Mouse (Mus musculus): ENCODE measurements at regions not wholly inside any gene's neighbourhood (a gene's known extent, or its start where the extent isn't known, plus 50 kb on each side); places are given as distances from the start of the nearest gene placed in this dataset.

DNA sequence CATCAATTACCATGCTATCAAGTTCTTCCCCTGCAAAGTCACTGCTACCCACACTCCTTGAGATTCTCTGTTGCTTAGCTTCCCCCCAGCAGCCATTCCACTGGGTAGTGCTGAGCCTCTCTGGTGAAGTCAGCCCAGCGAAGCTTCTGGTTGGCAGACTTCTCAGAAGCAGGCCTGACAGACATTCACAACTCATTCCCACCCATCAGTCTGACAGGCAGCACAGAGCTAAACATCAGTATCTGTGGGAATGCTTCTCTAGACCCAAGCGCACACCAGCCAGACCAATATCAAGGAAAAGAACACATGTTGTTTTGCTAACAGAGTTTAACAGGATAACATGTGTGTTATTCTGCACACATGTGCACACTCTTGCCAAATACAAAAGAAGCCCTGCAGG is 101.1 kb upstream of the Ccdc122 start:
- no peaks in the 10 kb centered on the region for H3K4me1 ChIP-seq (ENCODE audit: insufficient read depth)
- DNase-seq (no peak), ATAC-seq (0 out of 2 replicates have a peak, but pooled peaks have one; percentile 14)
- 70% methylated on average over 2 of the region's 2 CpGs for WGBS
- no peaks in the 10 kb centered on the region for H3K9me3 ChIP-seq (ENCODE audit: low read length)
- H3K36me3 ChIP-seq (ENCODE audit: insufficient read depth), result no peaks in the 10 kb centered on the region
- no peak overlapping the region for H3K9ac ChIP-seq
- H3K27ac ChIP-seq (ENCODE audit: low read depth, low read length), result no peak overlapping the region
- H3K4me2 ChIP-seq (ENCODE audit: low read depth), result no peak overlapping the region
- H3K27me3 ChIP-seq (ENCODE audit: insufficient read depth, low read length), result no peaks in the 10 kb centered on the region
- H3K4me3 ChIP-seq (ENCODE audit: low read depth, low read length), result no peak overlapping the region
- TF ChIP-seq CTCF (IDR thresholded peaks at IDR 0.05; ENCODE audit: low read depth), result no peak

DNA sequence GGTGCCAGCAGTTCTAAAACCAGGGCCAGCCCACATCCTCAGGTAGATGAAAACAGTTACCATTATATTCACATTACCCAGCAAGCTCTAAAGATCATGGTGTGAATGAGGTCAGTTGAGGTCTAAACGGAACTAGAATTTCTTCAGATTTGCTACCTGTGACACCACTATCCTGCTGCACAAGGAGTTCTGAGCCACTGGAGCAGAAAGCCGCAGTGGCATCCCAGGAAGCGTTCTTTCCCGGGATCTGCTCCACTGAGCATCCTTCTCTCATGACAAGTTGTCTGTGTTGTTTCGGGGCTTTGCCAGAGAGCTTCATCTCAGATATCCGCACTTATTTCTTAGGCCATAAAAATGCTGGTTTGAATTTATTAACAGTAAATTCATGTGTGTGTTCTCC is 103.7 kb upstream of the Ccdc122 start:
- TF ChIP-seq CTCF (IDR thresholded peaks at IDR 0.05; ENCODE audit: low read depth), result no peak
- no peaks in the 10 kb centered on the region for H3K9me3 ChIP-seq (ENCODE audit: low read length)
- ATAC-seq (no peak), DNase-seq (no peak)
- H3K9ac ChIP-seq, result no peak overlapping the region
- H3K4me2 ChIP-seq (ENCODE audit: low read depth), result no peak overlapping the region
- H3K4me3 ChIP-seq (ENCODE audit: low read depth, low read length), result no peak overlapping the region
- no peaks in the 10 kb centered on the region for H3K27me3 ChIP-seq (ENCODE audit: insufficient read depth, low read length)
- WGBS, result 87% methylated on average over 6 of the region's 6 CpGs
- H3K36me3 ChIP-seq (ENCODE audit: insufficient read depth), result no peaks in the 10 kb centered on the region
- no peaks in the 10 kb centered on the region for H3K4me1 ChIP-seq (ENCODE audit: insufficient read depth)
- H3K27ac ChIP-seq (ENCODE audit: low read depth, low read length), result no peak overlapping the region

DNA sequence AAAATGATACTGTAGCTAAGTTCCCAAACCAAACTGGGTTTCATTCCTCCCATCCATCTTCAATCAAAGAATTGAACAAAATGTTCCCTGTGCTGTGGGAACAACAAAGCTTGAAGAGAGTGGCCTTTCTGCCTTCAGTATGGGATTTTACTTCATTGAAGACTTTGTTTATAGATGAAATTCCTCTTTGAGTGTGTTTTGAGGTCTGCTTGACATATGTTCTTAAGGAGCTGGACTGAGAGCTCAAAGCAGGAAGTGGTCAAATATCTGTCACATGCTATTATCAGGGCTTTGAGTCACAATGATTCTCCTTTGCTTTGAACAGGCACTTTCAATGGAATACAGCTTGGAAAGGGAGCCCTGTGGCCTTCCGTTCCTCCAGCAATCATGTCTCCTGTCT is 105.2 kb upstream of the Ccdc122 start:
- Histone ChIP-seq H3K27ac (ENCODE audit: low read depth, low read length) (no peak overlapping the region), H3K9me3 (ENCODE audit: low read length) (no peaks in the 10 kb centered on the region), H3K9ac (no peak overlapping the region), H3K4me3 (ENCODE audit: low read depth, low read length) (no peak overlapping the region), H3K36me3 (ENCODE audit: insufficient read depth) (no peaks in the 10 kb centered on the region), H3K27me3 (ENCODE audit: insufficient read depth, low read length) (no peaks in the 10 kb centered on the region), H3K4me2 (ENCODE audit: low read depth) (no peak overlapping the region), H3K4me1 (ENCODE audit: insufficient read depth) (no peaks in the 10 kb centered on the region)
- ATAC-seq (no peak), DNase-seq (no peak)
- WGBS, result 74% methylated on average over 1 of the region's 1 CpGs
- TF ChIP-seq CTCF (IDR thresholded peaks at IDR 0.05; ENCODE audit: low read depth), result no peak

DNA sequence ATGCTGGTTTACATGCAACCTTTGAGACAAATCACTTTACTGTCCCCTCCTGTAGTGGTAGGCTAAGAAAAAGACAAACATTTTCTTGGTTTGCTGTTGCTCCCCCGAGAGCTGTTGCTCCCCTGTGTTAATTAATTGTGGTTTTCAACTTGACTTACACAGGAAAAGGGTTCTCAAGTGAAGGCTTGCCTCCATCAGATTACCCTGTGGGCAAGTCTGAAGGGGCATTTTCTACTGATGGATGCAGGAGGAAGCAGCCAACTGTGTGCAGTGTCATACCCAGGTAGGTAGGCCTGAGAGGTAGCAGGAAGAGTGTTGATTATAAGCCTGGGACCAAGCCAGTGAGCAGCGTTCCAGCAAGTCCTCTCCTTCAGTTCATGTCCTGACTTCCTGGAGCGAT is 107.0 kb upstream of the Ccdc122 start:
- WGBS, result 70% methylated on average over 3 of the region's 3 CpGs
- ATAC-seq (no peak), DNase-seq (no peak)
- Histone ChIP-seq H3K9ac (no peak overlapping the region), H3K4me3 (ENCODE audit: low read depth, low read length) (no peak overlapping the region), H3K4me2 (ENCODE audit: low read depth) (no peak overlapping the region), H3K27ac (ENCODE audit: low read depth, low read length) (no peak overlapping the region), H3K4me1 (ENCODE audit: insufficient read depth) (no peaks in the 10 kb centered on the region), H3K36me3 (ENCODE audit: insufficient read depth) (no peaks in the 10 kb centered on the region), H3K27me3 (ENCODE audit: insufficient read depth, low read length) (no peaks in the 10 kb centered on the region), H3K9me3 (ENCODE audit: low read length) (no peaks in the 10 kb centered on the region)
- TF ChIP-seq CTCF (IDR thresholded peaks at IDR 0.05; ENCODE audit: low read depth), result no peak

DNA sequence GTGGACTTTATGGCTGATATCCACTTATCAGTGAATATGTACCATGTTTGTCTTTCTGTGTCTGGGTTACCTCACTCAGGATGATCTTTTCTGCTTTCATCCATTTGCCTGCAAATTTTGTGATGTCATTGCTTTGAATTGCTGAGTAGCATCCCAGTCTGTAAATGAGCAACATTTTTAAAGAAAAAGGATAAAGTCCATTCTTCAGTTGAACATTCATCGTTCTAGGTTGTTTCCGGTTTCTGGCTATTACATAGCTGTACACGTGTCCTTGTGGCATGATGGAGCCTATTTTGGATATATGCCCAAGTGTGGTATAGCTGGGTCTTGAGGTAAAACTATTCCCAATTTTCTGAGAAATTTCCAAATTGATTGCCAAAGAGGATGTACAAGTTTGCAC is 107.9 kb upstream of the Ccdc122 start:
- Histone ChIP-seq H3K4me1 (ENCODE audit: insufficient read depth) (no peaks in the 10 kb centered on the region), H3K27ac (ENCODE audit: low read depth, low read length) (no peak overlapping the region), H3K9me3 (ENCODE audit: low read length) (no peaks in the 10 kb centered on the region), H3K4me2 (ENCODE audit: low read depth) (no peak overlapping the region), H3K36me3 (ENCODE audit: insufficient read depth) (no peaks in the 10 kb centered on the region), H3K27me3 (ENCODE audit: insufficient read depth, low read length) (no peaks in the 10 kb centered on the region), H3K9ac (no peak overlapping the region), H3K4me3 (ENCODE audit: low read depth, low read length) (no peak overlapping the region)
- no peak for DNase-seq
- TF ChIP-seq CTCF (IDR thresholded peaks at IDR 0.05; ENCODE audit: low read depth), result no peak
- ATAC-seq, result no peak
- 90% methylated on average over 3 of the region's 3 CpGs for WGBS

DNA sequence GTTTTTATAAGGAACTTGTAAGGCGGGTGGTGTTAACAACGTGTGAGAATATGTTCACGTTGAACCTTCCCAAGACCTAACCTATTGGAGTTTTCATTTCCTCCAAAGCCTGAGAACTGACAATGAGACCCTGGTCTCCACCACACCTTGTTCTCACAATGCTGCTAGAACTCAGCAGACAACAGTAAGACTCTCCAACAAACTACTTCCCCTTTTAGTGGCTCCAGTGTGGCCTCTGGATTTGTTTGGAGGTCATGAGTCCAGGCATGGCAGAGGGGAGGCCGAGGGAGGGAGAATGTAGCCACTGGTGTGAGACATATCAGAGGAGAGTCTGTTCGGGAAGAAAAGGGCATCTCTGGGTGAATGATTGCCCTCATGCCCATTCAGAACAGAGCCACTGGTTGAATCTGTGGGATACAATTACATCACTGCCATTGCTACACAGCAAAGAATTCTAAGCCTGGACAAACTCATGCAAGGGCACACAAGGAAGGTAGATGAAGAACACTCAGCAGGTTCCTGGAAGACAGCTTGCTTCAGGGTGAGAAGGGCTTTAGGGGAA is 109.2 kb upstream of the Ccdc122 start:
- DNase-seq, result no peak
- H3K27me3 ChIP-seq (ENCODE audit: insufficient read depth, low read length), result no peaks in the 10 kb centered on the region
- 78% methylated on average over 5 of the region's 5 CpGs for WGBS
- H3K4me3 ChIP-seq (ENCODE audit: low read depth, low read length), result no peak overlapping the region
- no peak overlapping the region for H3K9ac ChIP-seq
- ATAC-seq, result no peak
- H3K27ac ChIP-seq (ENCODE audit: low read depth, low read length), result no peak overlapping the region
- TF ChIP-seq CTCF (IDR thresholded peaks at IDR 0.05; ENCODE audit: low read depth), result no peak
- H3K4me2 ChIP-seq (ENCODE audit: low read depth), result no peak overlapping the region
- H3K9me3 ChIP-seq (ENCODE audit: low read length), result no peaks in the 10 kb centered on the region
- no peaks in the 10 kb centered on the region for H3K36me3 ChIP-seq (ENCODE audit: insufficient read depth)
- no peaks in the 10 kb centered on the region for H3K4me1 ChIP-seq (ENCODE audit: insufficient read depth)

DNA sequence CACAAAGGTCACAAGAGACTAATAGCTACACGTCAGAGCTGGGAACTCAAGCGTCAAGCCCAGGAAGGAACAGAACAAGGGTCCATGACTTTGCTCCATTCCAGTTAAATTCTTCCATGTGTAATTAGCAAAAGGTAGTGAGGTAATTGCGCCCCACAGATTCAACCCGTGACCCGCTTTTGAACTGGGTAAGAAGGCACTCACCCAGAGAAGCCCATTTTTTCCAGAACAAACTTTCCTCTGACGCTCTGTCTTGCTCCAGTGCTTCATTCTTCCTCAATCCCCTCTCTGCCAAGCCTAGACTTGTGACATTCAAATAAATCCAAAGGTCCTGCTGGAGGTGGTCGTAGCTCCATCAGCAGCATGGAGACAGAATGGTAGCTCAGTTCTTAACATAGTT is 110.2 kb upstream of the Ccdc122 start:
- Histone ChIP-seq H3K9ac (no peak overlapping the region), H3K4me1 (ENCODE audit: insufficient read depth) (no peaks in the 10 kb centered on the region), H3K27me3 (ENCODE audit: insufficient read depth, low read length) (no peaks in the 10 kb centered on the region), H3K36me3 (ENCODE audit: insufficient read depth) (no peaks in the 10 kb centered on the region), H3K4me3 (ENCODE audit: low read depth, low read length) (no peak overlapping the region), H3K4me2 (ENCODE audit: low read depth) (no peak overlapping the region), H3K27ac (ENCODE audit: low read depth, low read length) (no peak overlapping the region), H3K9me3 (ENCODE audit: low read length) (no peaks in the 10 kb centered on the region)
- no peak for ATAC-seq
- DNase-seq, result no peak
- TF ChIP-seq CTCF (IDR thresholded peaks at IDR 0.05; ENCODE audit: low read depth), result no peak
- WGBS, result 87% methylated on average over 7 of the region's 7 CpGs

Measured in forebrain, postnatal 0 days (tissue).